Comparison of ENCODE assay signal across 28 mouse cellular contexts in the genomic region with DNA sequence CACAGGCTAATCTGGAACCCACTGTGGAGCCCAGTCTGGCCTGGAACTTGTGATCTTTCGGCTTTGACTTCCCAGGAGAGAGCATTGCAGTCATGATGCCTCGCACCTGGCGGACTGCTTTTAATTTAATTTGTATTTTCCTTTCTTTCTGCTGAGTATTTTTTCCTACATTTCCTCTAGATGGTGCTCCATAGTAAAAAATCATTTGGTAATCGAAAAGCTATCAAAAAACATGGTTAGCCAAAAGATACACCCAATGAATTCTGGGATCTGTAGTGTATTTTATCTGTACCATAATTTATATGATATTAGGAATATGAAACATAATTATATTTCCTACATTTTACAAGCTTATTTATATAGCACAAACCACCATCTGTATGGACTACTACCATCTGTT. TPM values are rescaled to one million over a fixed set of nuclear protein-coding genes. Genes with fewer than 3 reads are reported as not detected.
DNase-seq lines count a peak whose midpoint lies in the region; ATAC-seq and TF ChIP-seq lines count a peak whose summit lies in the region.
"Had no signal": no experiment of that assay in that cellular context is flagged by ENCODE, and none has a peak within 500 bp of the region (broad histone marks: within the 10 kb centered on the region; RNA-seq: fewer than 3 reads in every experiment).

No protein-coding gene starts in this region.

- peak; percentile 68 for TF ChIP-seq CTCF in layer of hippocampus, adult 2 months (conservative IDR thresholded peaks at IDR 0.05)

- H3K27ac ChIP-seq in layer of hippocampus, adult 2 months = no peak overlapping the region
- H3K27ac ChIP-seq in heart, embryonic 12.5 days (ENCODE audit: poor library complexity, severe bottlenecking) = no peak overlapping the region
- H3K27ac ChIP-seq: embryonic facial prominence, embryonic 13.5 days; forebrain, embryonic 10.5 days; hindbrain, embryonic 10.5 days; intestine, embryonic 15.5 days; limb, embryonic 15.5 days; liver, embryonic 13.5 days; midbrain, embryonic 13.5 days had no signal

- 78% methylated on average over 4 of the region's 4 CpGs for WGBS in heart, embryonic 12.5 days

- H3K4me3 ChIP-seq in layer of hippocampus, adult 2 months = peak overlapping the region; percentile 38
- no peak overlapping the region for H3K4me3 ChIP-seq in heart, embryonic 12.5 days
- H3K4me3 ChIP-seq: embryonic facial prominence, embryonic 13.5 days; forebrain, embryonic 10.5 days; hindbrain, embryonic 10.5 days; intestine, embryonic 15.5 days; limb, embryonic 15.5 days; liver, embryonic 13.5 days; megakaryocyte, embryonic 14.5 days; midbrain, embryonic 13.5 days had no signal

- no peaks in the 10 kb centered on the region for H3K27me3 ChIP-seq in heart, embryonic 12.5 days (replicated peaks)
- H3K27me3 ChIP-seq: embryonic facial prominence, embryonic 13.5 days; intestine, embryonic 15.5 days; limb, embryonic 15.5 days; liver, embryonic 13.5 days; megakaryocyte, embryonic 14.5 days; midbrain, embryonic 13.5 days had no signal

- H3K36me3 ChIP-seq in heart, embryonic 12.5 days = no peaks in the 10 kb centered on the region
- H3K36me3 ChIP-seq: embryonic facial prominence, embryonic 13.5 days; forebrain, embryonic 10.5 days; hindbrain, embryonic 10.5 days; intestine, embryonic 15.5 days; limb, embryonic 15.5 days; liver, embryonic 13.5 days; midbrain, embryonic 13.5 days had no signal

- H3K4me1 ChIP-seq in heart, embryonic 12.5 days (replicated peaks) = no peaks in the 10 kb centered on the region
- H3K4me1 ChIP-seq: embryonic facial prominence, embryonic 13.5 days; forebrain, embryonic 10.5 days; hindbrain, embryonic 10.5 days; intestine, embryonic 15.5 days; limb, embryonic 15.5 days; liver, embryonic 13.5 days; megakaryocyte, embryonic 14.5 days; midbrain, embryonic 13.5 days had no signal

- H3K9ac ChIP-seq in heart, embryonic 12.5 days = no peak overlapping the region
- H3K9ac ChIP-seq: embryonic facial prominence, embryonic 13.5 days; intestine, embryonic 15.5 days; limb, embryonic 15.5 days; liver, embryonic 13.5 days; midbrain, embryonic 13.5 days had no signal

- peak; percentile 55; the same call in 1 of the 2 replicates for ATAC-seq in frontal cortex, adult (ENCODE audit: low TSS enrichment)
- no peak for ATAC-seq in heart, embryonic 12.5 days (ENCODE audit: insufficient number of reproducible peaks, low FRiP score)
- ATAC-seq: hindbrain, embryonic 16.5 days; intestine, embryonic 15.5 days; lung, postnatal 0 days; midbrain, embryonic 13.5 days had no signal

- DNase-seq in frontal cortex, postnatal 14 days (ENCODE audit: low spot score in 2 of 2) = no peak
- DNase-seq in layer of hippocampus, adult 2 months (ENCODE audit: low spot score in 2 of 2) = no peak
- no peak for DNase-seq in layer of hippocampus, adult 11-12 months (ENCODE audit: low spot score)
- peak; percentile 1 for DNase-seq in 3T3-L1 (ENCODE audit: low read depth, low spot score)
- peak; percentile 9 for DNase-seq in brain, adult 2 months (ENCODE audit: low read depth, low spot score)
- no peak for DNase-seq in spleen, postnatal 14 days (ENCODE audit: low spot score in 2 of 2)
- DNase-seq: adrenal gland, adult 2 months; cerebellum, adult 11-12 months; cerebellum, adult 9-11 months; gastrocnemius, postnatal 25 days; heart, postnatal 14 days; kidney, adult 8-10 months; kidney, postnatal 10 days; liver, embryonic 13.5 days; lung, adult 18-20 months; lung, postnatal 4 days; right cerebral cortex, postnatal 25 days had no signal

- no peaks in the 10 kb centered on the region for H3K9me3 ChIP-seq in heart, embryonic 12.5 days (replicated peaks)
- H3K9me3 ChIP-seq: embryonic facial prominence, embryonic 13.5 days; forebrain, embryonic 10.5 days; hindbrain, embryonic 10.5 days; intestine, embryonic 15.5 days; limb, embryonic 15.5 days; liver, embryonic 13.5 days; megakaryocyte, embryonic 14.5 days; midbrain, embryonic 13.5 days had no signal

- H3K4me2 ChIP-seq in heart, embryonic 12.5 days = no peak overlapping the region
- H3K4me2 ChIP-seq: embryonic facial prominence, embryonic 13.5 days; intestine, embryonic 15.5 days; limb, embryonic 15.5 days; liver, embryonic 13.5 days; midbrain, embryonic 13.5 days had no signal

RNA-seq across cellular contexts. Expression of a gene that starts 28.5 kb away (rescaled TPM):
- total RNA-seq in layer of hippocampus, adult 2 months (2021) = 10 to 100 TPM; 14.4 to 14.9 TPM
- 3.2 and 3.6 TPM in 2 replicates for polyA plus RNA-seq in heart, embryonic 12.5 days (2016; fragmentation: Nextera tagmentation; extraction: Ambion mirVana)

Comparison
In these comparisons a context has a peak if more than half of its experiments do, and no peak if none do; other contexts are left out.
1. DNase-seq: peak in 3T3-L1 (single experiment) and brain, adult 2 months (single experiment); none in frontal cortex, postnatal 14 days (0 of 2), layer of hippocampus, adult 2 months (0 of 2), layer of hippocampus, adult 11-12 months (single experiment) and spleen, postnatal 14 days (0 of 2).